Mouse (Mus musculus) 3134 (cell line): ENCODE data around the gene Arvcf.

Experiments
- DNase-seq: peaks from one replicate; pipeline ENCODE4 v3.0.0-alpha.2; 2011; ENCODE audit warnings: low spot score; ENCODE audit not compliant: insufficient read length; ENCODE audit errors: extremely low read depth

Gene Arvcf

GRCm38 (mm10) chr16:18425475-18426214, 77.7 kb downstream of the Arvcf start:
- peak; percentile 50 for DNase-seq

- peak; percentile 84 for DNase-seq
These were observed 78.3 kb downstream of the Arvcf start, which contains the start of gene Txnrd2 for GRCm38 (mm10) chr16:18426215-18426791. Gene Txnrd2 (plus strand): TSS chr16:18426384.

GRCm38 (mm10) chr16:18426802-18427280, 78.9 kb downstream of the Arvcf start, which contains the start of gene Comt:
Gene Comt (minus strand): TSS chr16:18426852.
- DNase-seq: no peak

GRCm38 (mm10) chr16:18428011-18428515, 80.1 kb downstream of the Arvcf start:
- no peak for DNase-seq

GRCm38 (mm10) chr16:18428516-18429042, 80.6 kb downstream of the Arvcf start:
- no peak for DNase-seq

- no peak for DNase-seq
These were observed 81.7 kb downstream of the Arvcf start for GRCm38 (mm10) chr16:18429641-18430040.

- DNase-seq: no peak
These were observed 82.7 kb downstream of the Arvcf start for GRCm38 (mm10) chr16:18430641-18431212.

- DNase-seq: no peak
These were observed 85.4 kb downstream of the Arvcf start for GRCm38 (mm10) chr16:18433341-18433920.

- no peak for DNase-seq
These were observed 88.1 kb downstream of the Arvcf start for GRCm38 (mm10) chr16:18436128-18436527.

- peak; percentile 62 for DNase-seq
These were observed 95.4 kb downstream of the Arvcf start for GRCm38 (mm10) chr16:18443385-18443841.

- no peak for DNase-seq
These were observed 99.3 kb downstream of the Arvcf start for GRCm38 (mm10) chr16:18447243-18447642.

- no peak for DNase-seq
These were observed 100.1 kb downstream of the Arvcf start for GRCm38 (mm10) chr16:18448104-18448503.

- DNase-seq: no peak
These were observed 101.0 kb downstream of the Arvcf start for GRCm38 (mm10) chr16:18449005-18449404.

GRCm38 (mm10) chr16:18451486-18452181, 103.7 kb downstream of the Arvcf start:
- no peak for DNase-seq

- DNase-seq: no peak
These were observed 104.4 kb downstream of the Arvcf start for GRCm38 (mm10) chr16:18452361-18452862.

- no peak for DNase-seq
These were observed 105.9 kb downstream of the Arvcf start for GRCm38 (mm10) chr16:18453846-18454245.

GRCm38 (mm10) chr16:18455407-18455806, 107.4 kb downstream of the Arvcf start:
- DNase-seq: no peak
